Mouse (Mus musculus): Measurements from ENCODE around the gene Fastkd5. TPM values are rescaled to one million over a fixed set of nuclear protein-coding genes. Genes with fewer than 3 reads are reported as not detected.

The Fastkd5 gene
- 6.3 and 6.7 TPM in 2 replicates for total RNA-seq (2014; rRNA removed)
- polyA plus RNA-seq (2012; rRNA removed) = 2.0 and 2.1 TPM in 2 replicates

DNA sequence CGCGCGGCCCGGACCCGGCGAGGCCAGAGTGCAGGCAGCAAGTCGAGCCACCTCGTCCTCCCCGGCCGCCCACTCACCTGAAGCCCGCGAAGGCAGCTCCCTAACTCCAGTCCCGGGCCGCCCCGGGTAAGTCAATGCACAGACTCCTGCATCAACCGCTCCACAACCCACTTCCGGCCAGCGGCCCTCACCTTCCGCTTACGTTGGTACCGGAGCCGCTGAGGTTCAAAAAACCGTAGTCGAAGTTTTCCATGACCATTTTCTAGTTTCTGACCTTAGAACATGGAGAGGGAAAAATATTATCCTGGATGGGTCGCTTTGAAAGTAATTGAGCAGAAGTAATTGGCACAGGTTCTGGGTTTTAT, at the start of gene Fastkd5, which contains the start of gene Ubox5:
Gene Fastkd5, minus strand, starts transcription at position 189 of the 365 bp plus-strand sequence.
Gene Ubox5, minus strand, starts transcription at position 200 of the 365 bp plus-strand sequence.
- TF ChIP-seq POLR2A (IDR thresholded peaks at IDR 0.05; ENCODE audit: extremely low read depth, insufficient read depth, low read length) = peak; percentile 31; the same call in 1 of the 2 replicates
- TF ChIP-seq CTCF (IDR thresholded peaks at IDR 0.05; ENCODE audit: low read depth, low read length) = no peak
- WGBS = under 1% methylated on average over 25 of the region's 25 CpGs
- Histone ChIP-seq H3K4me1 (ENCODE audit: control insufficient read depth, insufficient read depth, low read length) (peaks cover 5% of the 10 kb centered on the region), H3K27ac (replicated peaks; ENCODE audit: insufficient read depth, low read depth, low read length) (peak within 1 kb of the TSS; percentile 46), H3K27me3 (ENCODE audit: control insufficient read depth, insufficient read depth, low read length) (no peaks in the 10 kb centered on the region), H3K36me3 (ENCODE audit: control insufficient read depth, insufficient read depth, low read length) (peaks cover 5% of the 10 kb centered on the region; the same call in 1 of the 2 replicates), H3K9ac (ENCODE audit: low read depth, low read length) (peak within 1 kb of the TSS; percentile 96), H3K79me2 (ENCODE audit: control insufficient read depth, insufficient read depth, low read length) (peaks cover 17% of the 10 kb centered on the region; the same call in 1 of the 2 replicates), H3K4me3 (ENCODE audit: insufficient read depth, low read depth, low read length) (peak within 1 kb of the TSS; percentile 99)
- DNase-seq (ENCODE audit: extremely low read depth, low read depth, low spot score) = peak; percentile 79

DNA sequence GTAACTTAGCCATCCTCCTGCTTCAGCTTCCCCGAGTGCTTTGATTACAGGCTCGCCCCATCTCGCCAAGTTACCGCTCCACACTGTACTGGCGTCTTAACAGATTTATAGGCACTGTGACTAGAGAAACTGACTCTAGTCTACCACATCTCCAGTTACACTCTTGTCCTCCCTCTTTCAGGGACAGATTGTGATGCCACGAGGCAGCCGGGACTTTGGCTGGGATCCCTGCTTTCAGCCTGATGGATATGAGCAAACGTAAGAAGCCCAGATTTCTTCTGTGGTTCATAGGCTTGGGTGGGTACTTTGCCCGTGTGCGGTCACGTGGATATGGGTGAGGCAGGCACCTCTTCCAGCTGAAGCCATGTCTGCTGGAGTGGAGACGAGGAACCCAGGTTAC, 49.3 kb upstream of the Fastkd5 start:
- no peaks in the 10 kb centered on the region for H3K27me3 ChIP-seq (ENCODE audit: control insufficient read depth, insufficient read depth, low read length)

GRCm38 (mm10) chr2:130677211-130677610, 47.4 kb upstream of the Fastkd5 start:
- H3K27me3 ChIP-seq (ENCODE audit: control insufficient read depth, insufficient read depth, low read length) = no peaks in the 10 kb centered on the region
- no peak for TF ChIP-seq CTCF (IDR thresholded peaks at IDR 0.05; ENCODE audit: low read depth, low read length)
- no peak for TF ChIP-seq POLR2A (IDR thresholded peaks at IDR 0.05; ENCODE audit: extremely low read depth, insufficient read depth, low read length)
- no peak for DNase-seq (ENCODE audit: extremely low read depth, low read depth, low spot score)
- H3K4me3 ChIP-seq (ENCODE audit: insufficient read depth, low read depth, low read length) = no peak overlapping the region
- peaks cover 45% of the 10 kb centered on the region for H3K36me3 ChIP-seq (ENCODE audit: control insufficient read depth, insufficient read depth, low read length)
- no peaks in the 10 kb centered on the region for H3K4me1 ChIP-seq (ENCODE audit: control insufficient read depth, insufficient read depth, low read length)
- H3K9ac ChIP-seq (ENCODE audit: low read depth, low read length) = no peak overlapping the region
- H3K27ac ChIP-seq (replicated peaks; ENCODE audit: insufficient read depth, low read depth, low read length) = no peak overlapping the region
- 83% methylated on average over 10 of the region's 10 CpGs for WGBS
- no peaks in the 10 kb centered on the region for H3K79me2 ChIP-seq (ENCODE audit: control insufficient read depth, insufficient read depth, low read length)

More for the DNA sequence above, 49.3 kb upstream of the Fastkd5 start:
- H3K27ac ChIP-seq (replicated peaks; ENCODE audit: insufficient read depth, low read depth, low read length) = no peak overlapping the region
- H3K4me3 ChIP-seq (ENCODE audit: insufficient read depth, low read depth, low read length) = no peak overlapping the region
- H3K4me1 ChIP-seq (ENCODE audit: control insufficient read depth, insufficient read depth, low read length) = no peaks in the 10 kb centered on the region
- WGBS = 96% methylated on average over 12 of the region's 12 CpGs
- H3K9ac ChIP-seq (ENCODE audit: low read depth, low read length) = no peak overlapping the region
- no peak for TF ChIP-seq CTCF (IDR thresholded peaks at IDR 0.05; ENCODE audit: low read depth, low read length)
- TF ChIP-seq POLR2A (IDR thresholded peaks at IDR 0.05; ENCODE audit: extremely low read depth, insufficient read depth, low read length) = no peak
- peaks cover 34% of the 10 kb centered on the region for H3K36me3 ChIP-seq (ENCODE audit: control insufficient read depth, insufficient read depth, low read length)
- no peak for DNase-seq (ENCODE audit: extremely low read depth, low read depth, low spot score)
- no peaks in the 10 kb centered on the region for H3K79me2 ChIP-seq (ENCODE audit: control insufficient read depth, insufficient read depth, low read length)

- 1% methylated on average over 31 of the region's 31 CpGs for WGBS
- peak; percentile 79 for DNase-seq (ENCODE audit: extremely low read depth, low read depth, low spot score)
- Histone ChIP-seq H3K79me2 (ENCODE audit: control insufficient read depth, insufficient read depth, low read length) (peaks cover 3% of the 10 kb centered on the region; the same call in 1 of the 2 replicates), H3K27me3 (ENCODE audit: control insufficient read depth, insufficient read depth, low read length) (no peaks in the 10 kb centered on the region), H3K4me1 (ENCODE audit: control insufficient read depth, insufficient read depth, low read length) (peaks cover 7% of the 10 kb centered on the region), H3K36me3 (ENCODE audit: control insufficient read depth, insufficient read depth, low read length) (peaks cover 13% of the 10 kb centered on the region), H3K9ac (ENCODE audit: low read depth, low read length) (peak within 1 kb of the TSS; percentile 73), H3K4me3 (ENCODE audit: insufficient read depth, low read depth, low read length) (peak within 1 kb of the TSS; percentile 79), H3K27ac (replicated peaks; ENCODE audit: insufficient read depth, low read depth, low read length) (peak within 1 kb of the TSS; percentile 30)
- TF ChIP-seq CTCF (IDR thresholded peaks at IDR 0.05; ENCODE audit: low read depth, low read length) (peak; percentile 64), POLR2A (IDR thresholded peaks at IDR 0.05; ENCODE audit: extremely low read depth, insufficient read depth, low read length) (peak; percentile 64; the same call in 1 of the 2 replicates)
Measured at GRCm38 (mm10) chr2:130667559-130667958, 37.7 kb upstream of the Fastkd5 start, which contains the start of gene Itpa. Gene Itpa, plus strand, starts transcription at chr2:130667610.

DNA sequence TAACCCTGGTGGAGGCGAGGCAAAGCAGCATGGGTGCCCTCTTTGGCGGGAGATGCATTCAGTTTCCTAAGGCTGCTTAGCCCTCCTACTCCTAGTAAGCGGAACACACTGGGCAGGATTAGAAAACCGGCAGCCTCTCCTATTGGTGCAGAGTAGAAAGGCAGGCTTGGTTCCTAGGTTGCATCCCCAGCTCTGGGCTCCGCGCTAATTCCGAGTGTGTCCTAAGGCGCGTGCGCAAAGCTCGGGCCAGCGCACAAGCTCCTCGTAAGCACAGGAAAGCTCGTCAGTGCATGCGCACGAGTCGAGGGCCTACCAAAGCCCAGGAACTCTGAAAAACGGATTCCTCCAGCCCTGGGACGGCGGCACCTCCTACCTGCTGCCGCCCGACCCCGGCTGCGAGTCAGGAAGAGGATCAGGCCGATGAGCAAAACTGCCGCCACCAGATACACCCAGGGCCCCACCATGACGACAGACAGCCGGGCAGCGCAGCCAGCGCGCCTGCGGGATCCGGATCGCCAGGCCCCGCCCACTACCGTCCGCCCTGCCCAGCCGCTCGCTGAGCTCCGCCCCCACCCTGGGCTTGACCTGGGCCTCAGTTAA, 34.4 kb upstream of the Fastkd5 start, which contains the start of gene Ddrgk1:
Gene Ddrgk1, minus strand, starts transcription at position 558 of the 600 bp plus-strand sequence.
- H3K9ac ChIP-seq (ENCODE audit: low read depth, low read length) = peak within 1 kb of the TSS; percentile 92
- peak; percentile 84 for DNase-seq (ENCODE audit: extremely low read depth, low read depth, low spot score)
- peaks cover 3% of the 10 kb centered on the region; the same call in 1 of the 2 replicates for H3K79me2 ChIP-seq (ENCODE audit: control insufficient read depth, insufficient read depth, low read length)
- TF ChIP-seq POLR2A (IDR thresholded peaks at IDR 0.05; ENCODE audit: extremely low read depth, insufficient read depth, low read length) (peak; percentile 79; the same call in 1 of the 2 replicates), CTCF (IDR thresholded peaks at IDR 0.05; ENCODE audit: low read depth, low read length) (peak; percentile 23; the same call in 1 of the 2 replicates)
- H3K4me3 ChIP-seq (ENCODE audit: insufficient read depth, low read depth, low read length) = peak within 1 kb of the TSS; percentile 74
- peaks cover 10% of the 10 kb centered on the region; the same call in 1 of the 2 replicates for H3K36me3 ChIP-seq (ENCODE audit: control insufficient read depth, insufficient read depth, low read length)
- peak within 1 kb of the TSS; percentile 94 for H3K27ac ChIP-seq (replicated peaks; ENCODE audit: insufficient read depth, low read depth, low read length)
- peaks cover 7% of the 10 kb centered on the region for H3K4me1 ChIP-seq (ENCODE audit: control insufficient read depth, insufficient read depth, low read length)
- under 1% methylated on average over 40 of the region's 40 CpGs for WGBS
- H3K27me3 ChIP-seq (ENCODE audit: control insufficient read depth, insufficient read depth, low read length) = no peaks in the 10 kb centered on the region

Measured in liver, adult 2 months (tissue).